Mouse (Mus musculus) heart, postnatal 0 days (tissue): ENCODE results near the gene Insig1. TPM values are rescaled to one million over a fixed set of nuclear protein-coding genes. Genes with fewer than 3 reads are reported as not detected.

ENCODE experiments used
- ATAC-seq: fragments of 200-750 bp; cut with Nextera tagmentation; 2 replicates; pipeline ENCODE4 v1.8.0; 2017; ENCODE audit warnings: low read depth, moderate number of reproducible peaks, moderate library complexity; ENCODE audit not compliant: insufficient read depth
- DNase-seq: peaks from one replicate; pipeline ENCODE4 v3.0.0-alpha.2; 2016; ENCODE audit warnings: low spot score
- H3K27ac ChIP-seq: fragments of 300-500 bp; sonication (generic); 2 replicates; pipeline ENCODE4 v1.5.1; 2014; ENCODE audit warnings: low read depth, mild to moderate bottlenecking
- H3K27me3 ChIP-seq: fragments of 300-500 bp; sonication (generic); 2 replicates; pipeline ENCODE4 v1.6.1; 2014; ENCODE audit warnings: low read length, mixed read lengths; ENCODE audit not compliant: control insufficient read depth, insufficient read depth
- H3K36me3 ChIP-seq: fragments of 300-500 bp; sonication (generic); replicated peaks from 2 replicates; pipeline ENCODE4 v1.6.1; 2014; ENCODE audit warnings: low read length, mixed read lengths; ENCODE audit not compliant: control insufficient read depth, insufficient read depth
- H3K4me1 ChIP-seq: fragments of 300-500 bp; sonication (generic); 2 replicates; pipeline ENCODE4 v1.6.1; 2014; ENCODE audit warnings: antibody characterized with exemption; ENCODE audit not compliant: control insufficient read depth, insufficient read depth
- H3K4me2 ChIP-seq: fragments of 300-500 bp; sonication (generic); 2 replicates; pipeline ENCODE4 v1.6.1; 2014; ENCODE audit warnings: low read depth, mild to moderate bottlenecking, low read length, moderate library complexity
- H3K4me3 ChIP-seq: fragments of 300-500 bp; sonication (generic); 2 replicates; pipeline ENCODE4 v1.5.1; 2014; ENCODE audit warnings: low read depth, low read length
- H3K9ac ChIP-seq: fragments of 300-500 bp; sonication (generic); replicated peaks from 2 replicates; pipeline ENCODE4 v1.6.1; 2014; ENCODE audit warnings: low read depth, low read length, mixed read lengths
- H3K9me3 ChIP-seq: fragments of 300-500 bp; sonication (generic); replicated peaks from 2 replicates; pipeline ENCODE4 v1.6.1; 2016; ENCODE audit warnings: low read length; ENCODE audit not compliant: control insufficient read depth
- CTCF ChIP-seq: IDR thresholded peaks from 2 replicates; pipeline ENCODE4 v1.5.1; 2016; ENCODE audit warnings: antibody characterized with exemption, control low read depth, low read depth
- EP300 ChIP-seq: IDR thresholded peaks from 2 replicates; pipeline ENCODE4 v1.6.1; 2016; ENCODE audit warnings: antibody characterized with exemption, low read depth
- WGBS: fragments of 180-500 bp; shearing (Covaris S2); extraction: QIAGEN DNeasy Blood & Tissue Kit; methylation state at CpG from one replicate; pipeline ENCODE4 v1.1.7; 2014; 5-methylcytosine and 5-hydroxymethylcytosine counted together
- polyA plus RNA-seq: library from polyadenylated mRNA; unstranded; fragments of >200 nt; fragmentation: Nextera tagmentation; extraction: Ambion mirVana; gene quantifications from 2 replicates; pipeline ENCODE4 v1.2.1, GENCODE M21; 2015
- total RNA-seq: library from RNA; depleted of rRNA; stranded (reverse); fragments of >200 nt; gene quantifications from 2 replicates; pipeline ENCODE4 v1.2.3, GENCODE M21; 2014; ENCODE audit warnings: low replicate concordance; rRNA removed

The Insig1 gene
- total and polyA plus RNA-seq, 2 experiments from 2014 or later, result 22.6 to 57.2 TPM

- no peaks in the 10 kb centered on the region for H3K36me3 ChIP-seq
- no peak for DNase-seq
- peaks cover 7% of the 10 kb centered on the region; the same call in 1 of the 2 replicates for H3K4me1 ChIP-seq
- no peak overlapping the region for H3K4me3 ChIP-seq
- no peaks in the 10 kb centered on the region for H3K9me3 ChIP-seq
- peaks cover 82% of the 10 kb centered on the region for H3K27me3 ChIP-seq
- TF ChIP-seq CTCF (no peak), EP300 (no peak)
- no peak for ATAC-seq
- no peak overlapping the region for H3K9ac ChIP-seq
- H3K4me2 ChIP-seq, result no peak overlapping the region
- H3K27ac ChIP-seq, result no peak overlapping the region
- 33% methylated on average over 3 of the region's 3 CpGs for WGBS
Measured at GRCm38 (mm10) chr5:28119576-28119975, 48.4 kb downstream of the Insig1 start.

- ATAC-seq (peak; percentile 71), DNase-seq (peak; percentile 65)
- 2% methylated on average over 27 of the region's 27 CpGs for WGBS
- Histone ChIP-seq H3K9ac (no peak overlapping the region), H3K4me3 (peak overlapping the region; percentile 14; the same call in 1 of the 2 replicates), H3K9me3 (no peaks in the 10 kb centered on the region), H3K4me1 (peaks cover 7% of the 10 kb centered on the region; the same call in 1 of the 2 replicates), H3K36me3 (no peaks in the 10 kb centered on the region), H3K4me2 (no peak overlapping the region), H3K27ac (no peak overlapping the region), H3K27me3 (peaks cover 96% of the 10 kb centered on the region)
- TF ChIP-seq CTCF (peak; percentile 59), EP300 (no peak)
Measured at GRCm38 (mm10) chr5:28122491-28123454, 51.6 kb downstream of the Insig1 start.

- no peaks in the 10 kb centered on the region for H3K36me3 ChIP-seq
- 6% methylated on average over 11 of the region's 11 CpGs for WGBS
- TF ChIP-seq EP300 (no peak), CTCF (no peak)
- DNase-seq, result no peak
- no peak overlapping the region for H3K27ac ChIP-seq
- peaks cover 96% of the 10 kb centered on the region for H3K27me3 ChIP-seq
- no peak overlapping the region for H3K4me2 ChIP-seq
- no peaks in the 10 kb centered on the region for H3K9me3 ChIP-seq
- peaks cover 2% of the 10 kb centered on the region; the same call in 1 of the 2 replicates for H3K4me1 ChIP-seq
- H3K4me3 ChIP-seq, result peak overlapping the region; percentile 14; the same call in 1 of the 2 replicates
- no peak overlapping the region for H3K9ac ChIP-seq
- ATAC-seq, result no peak
Measured at GRCm38 (mm10) chr5:28123455-28123825, 52.3 kb downstream of the Insig1 start.

DNA sequence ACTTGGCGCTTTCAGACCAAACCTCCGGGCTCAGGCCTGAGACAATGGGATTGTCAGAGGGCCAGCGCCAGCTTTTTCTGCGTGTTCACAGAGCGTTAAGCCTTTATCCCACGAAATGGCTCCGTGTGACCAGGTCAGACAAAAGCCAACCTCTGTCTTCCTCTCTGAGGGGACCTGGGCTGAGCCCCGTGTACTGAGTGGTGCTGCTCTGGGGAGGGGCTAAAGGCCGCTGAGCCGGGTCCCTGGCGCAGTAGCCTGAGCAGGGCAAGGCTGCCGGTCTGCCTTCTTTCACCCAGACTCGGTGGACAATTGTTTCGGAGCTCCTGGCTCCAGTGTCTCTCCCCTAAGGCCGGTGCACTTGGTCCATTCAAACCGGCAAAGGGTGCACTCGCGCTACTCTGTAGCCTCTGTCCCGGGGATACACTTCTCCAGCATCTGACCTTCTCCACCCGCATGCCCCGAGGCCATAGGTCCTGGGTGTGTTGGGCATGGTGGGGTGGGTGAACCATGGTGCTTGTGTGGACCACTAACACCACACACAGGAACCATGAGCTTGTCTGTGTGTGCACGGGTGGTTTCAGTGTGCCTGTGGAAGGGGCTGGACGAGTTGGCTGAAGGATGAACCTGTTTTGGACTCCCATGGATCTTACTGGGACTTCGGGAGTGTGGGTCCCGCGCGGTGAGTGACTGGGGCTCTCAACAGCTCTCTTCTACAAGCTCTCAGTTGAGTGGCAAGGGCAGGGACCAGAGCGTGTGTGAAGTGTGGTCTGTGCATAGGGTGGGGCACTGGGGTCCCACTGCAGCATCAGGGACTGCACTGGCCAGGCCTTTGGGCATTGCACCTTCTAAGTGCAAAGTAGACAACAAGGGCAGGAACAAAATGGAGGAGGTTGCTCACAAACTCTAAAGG, 53.4 kb downstream of the Insig1 start:
- Histone ChIP-seq H3K27me3 (peaks cover 91% of the 10 kb centered on the region), H3K4me3 (peak overlapping the region; percentile 8; the same call in 1 of the 2 replicates), H3K4me2 (no peak overlapping the region), H3K36me3 (no peaks in the 10 kb centered on the region), H3K27ac (no peak overlapping the region), H3K4me1 (no peaks in the 10 kb centered on the region), H3K9me3 (no peaks in the 10 kb centered on the region), H3K9ac (no peak overlapping the region)
- ATAC-seq (no peak), DNase-seq (no peak)
- 4% methylated on average over 28 of the region's 28 CpGs for WGBS
- no peak for TF ChIP-seq CTCF
- no peak for TF ChIP-seq EP300

Other genes starting within 250 kb of the Insig1 start
- not detected in 2 replicates for gene Htr5a, start 229.2 kb upstream of the Insig1 start, total RNA-seq
- gene Htr5a, start 229.2 kb upstream of the Insig1 start, polyA plus RNA-seq, result not detected in 2 replicates
- gene En2, start 94.3 kb downstream of the Insig1 start, total RNA-seq, result not detected in 2 replicates
- not detected in 2 replicates for gene En2, start 94.3 kb downstream of the Insig1 start, polyA plus RNA-seq
- 0.62 TPM in 1 of 2 replicates, not detected in the other for gene Cnpy1, start 174.4 kb downstream of the Insig1 start, total RNA-seq
- gene Cnpy1, start 174.4 kb downstream of the Insig1 start, polyA plus RNA-seq, result not detected in 2 replicates
- gene Rbm33, start 245.8 kb downstream of the Insig1 start, total RNA-seq, result 16.6 and 17.1 TPM in 2 replicates
- gene Rbm33, start 245.8 kb downstream of the Insig1 start, polyA plus RNA-seq, result 6.4 and 6.6 TPM in 2 replicates